Mouse (Mus musculus) stomach, embryonic 16.5 days (tissue): ENCODE results near the gene Adk. TPM values are rescaled to one million over a fixed set of nuclear protein-coding genes. Genes with fewer than 3 reads are reported as not detected.

Source experiments
- ATAC-seq: fragments of 200-750 bp; cut with Nextera tagmentation; 2 replicates; pipeline ENCODE4 v1.8.0; 2017; ENCODE audit warnings: moderate number of reproducible peaks, moderate TSS enrichment; ENCODE audit not compliant: insufficient read depth, low FRiP score
- H3K27ac ChIP-seq: fragments of 300-500 bp; sonication (generic); 2 replicates; pipeline ENCODE4 v1.5.1; 2014; ENCODE audit warnings: low read length
- H3K27me3 ChIP-seq: fragments of 300-500 bp; sonication (generic); 2 replicates; pipeline ENCODE4 v1.6.1; 2014; ENCODE audit warnings: low read length, control low read depth, mixed read lengths; ENCODE audit not compliant: control insufficient read depth, insufficient read depth
- H3K36me3 ChIP-seq: fragments of 300-500 bp; sonication (generic); 2 replicates; pipeline ENCODE4 v1.6.1; 2014; ENCODE audit warnings: low read length; ENCODE audit not compliant: control insufficient read depth, insufficient read depth
- H3K4me1 ChIP-seq: fragments of 300-500 bp; sonication (generic); 2 replicates; pipeline ENCODE4 v1.6.1; 2014; ENCODE audit warnings: low read length, control low read depth, mixed read lengths; ENCODE audit not compliant: control insufficient read depth, insufficient read depth
- H3K4me2 ChIP-seq: fragments of 300-500 bp; sonication (generic); 2 replicates; pipeline ENCODE4 v1.6.1; 2014; ENCODE audit warnings: low read depth, low read length, mixed read lengths
- H3K4me3 ChIP-seq: fragments of 300-500 bp; sonication (generic); replicated peaks from 2 replicates; pipeline ENCODE4 v1.5.1; 2014; ENCODE audit warnings: mild to moderate bottlenecking, low read length
- H3K9ac ChIP-seq: fragments of 300-500 bp; sonication (generic); 2 replicates; pipeline ENCODE4 v1.6.1; 2014; ENCODE audit warnings: low read length
- H3K9me3 ChIP-seq: fragments of 300-500 bp; sonication (generic); replicated peaks from 2 replicates; pipeline ENCODE4 v1.6.1; 2016; ENCODE audit warnings: low read length, control low read depth; ENCODE audit not compliant: control insufficient read depth
- WGBS: fragments of 180-500 bp; shearing (Covaris S2); extraction: QIAGEN DNeasy Blood & Tissue Kit; methylation state at CpG from one replicate; pipeline ENCODE4 v1.1.7; 2014; 5-methylcytosine and 5-hydroxymethylcytosine counted together
- polyA plus RNA-seq: library from polyadenylated mRNA; unstranded; fragments of >200 nt; fragmentation: Nextera tagmentation; extraction: Ambion mirVana; gene quantifications from 2 replicates; pipeline ENCODE4 v1.2.1, GENCODE M21; 2015

Gene Adk
- polyA plus RNA-seq, 1 experiment from 2014 or later, result 151 TPM

- WGBS, result 31% methylated on average over 11 of the region's 11 CpGs
- ATAC-seq, result no peak
- H3K9ac ChIP-seq, result peak overlapping the region; percentile 80; the same call in 1 of the 2 replicates
Measured at GRCm38 (mm10) chr14:21074398-21075320, 22.3 kb downstream of the Adk start.

GRCm38 (mm10) chr14:21075751-21076500, 23.6 kb downstream of the Adk start:
- Histone ChIP-seq H3K9ac (peak overlapping the region; percentile 80), H3K27me3 (no peaks in the 10 kb centered on the region), H3K4me2 (peak overlapping the region; percentile 86), H3K27ac (peak overlapping the region; percentile 87), H3K4me1 (peaks cover 21% of the 10 kb centered on the region; the same call in 1 of the 2 replicates), H3K9me3 (no peaks in the 10 kb centered on the region), H3K36me3 (no peaks in the 10 kb centered on the region), H3K4me3 (peak overlapping the region; percentile 71)
- under 1% methylated on average over 59 of the region's 59 CpGs for WGBS
- peak; percentile 98 for ATAC-seq

More at GRCm38 (mm10) chr14:21074398-21075320, 22.3 kb downstream of the Adk start:
- Histone ChIP-seq H3K4me2 (peak overlapping the region; percentile 86), H3K27ac (no peak overlapping the region; the same call in none of the 2 replicates), H3K4me3 (peak overlapping the region; percentile 71; the same call in 1 of the 2 replicates), H3K9me3 (no peaks in the 10 kb centered on the region), H3K27me3 (no peaks in the 10 kb centered on the region), H3K4me1 (peaks cover 17% of the 10 kb centered on the region; the same call in 1 of the 2 replicates), H3K36me3 (no peaks in the 10 kb centered on the region)

- Histone ChIP-seq H3K4me1 (peaks cover 21% of the 10 kb centered on the region; the same call in 1 of the 2 replicates), H3K4me2 (peak overlapping the region; percentile 86), H3K9me3 (no peaks in the 10 kb centered on the region), H3K9ac (peak overlapping the region; percentile 80), H3K27me3 (no peaks in the 10 kb centered on the region), H3K4me3 (peak overlapping the region; percentile 71), H3K27ac (0 out of 2 replicates have a peak overlapping the region, but pooled peaks have one; percentile 57), H3K36me3 (no peaks in the 10 kb centered on the region)
- peak; percentile 18; the same call in 1 of the 2 replicates for ATAC-seq
- WGBS, result 37% methylated on average over 7 of the region's 7 CpGs
Measured at GRCm38 (mm10) chr14:21076501-21077194, 24.3 kb downstream of the Adk start.

- Histone ChIP-seq H3K9me3 (no peaks in the 10 kb centered on the region), H3K9ac (no peak overlapping the region), H3K27me3 (no peaks in the 10 kb centered on the region), H3K4me2 (no peak overlapping the region), H3K4me3 (no peak overlapping the region), H3K4me1 (peaks cover 21% of the 10 kb centered on the region; the same call in 1 of the 2 replicates), H3K36me3 (no peaks in the 10 kb centered on the region), H3K27ac (no peak overlapping the region)
- no peak for ATAC-seq
- 74% methylated on average over 4 of the region's 4 CpGs for WGBS
Measured at GRCm38 (mm10) chr14:21077939-21078338, 25.6 kb downstream of the Adk start.

GRCm38 (mm10) chr14:21078511-21078910, 26.1 kb downstream of the Adk start:
- H3K4me1 ChIP-seq, result peaks cover 21% of the 10 kb centered on the region; the same call in 1 of the 2 replicates
- H3K27me3 ChIP-seq, result no peaks in the 10 kb centered on the region
- no peak overlapping the region for H3K4me2 ChIP-seq
- ATAC-seq, result no peak
- no peak overlapping the region for H3K27ac ChIP-seq
- no peak overlapping the region for H3K9ac ChIP-seq
- no peaks in the 10 kb centered on the region for H3K36me3 ChIP-seq
- no peak overlapping the region for H3K4me3 ChIP-seq
- H3K9me3 ChIP-seq, result no peaks in the 10 kb centered on the region

GRCm38 (mm10) chr14:21082823-21083222, 30.4 kb downstream of the Adk start:
- Histone ChIP-seq H3K9ac (no peak overlapping the region), H3K4me2 (no peak overlapping the region), H3K4me3 (no peak overlapping the region), H3K36me3 (no peaks in the 10 kb centered on the region), H3K4me1 (peaks cover 18% of the 10 kb centered on the region), H3K9me3 (no peaks in the 10 kb centered on the region), H3K27me3 (no peaks in the 10 kb centered on the region), H3K27ac (no peak overlapping the region)
- ATAC-seq, result no peak
- WGBS, result 51% methylated on average over 1 of the region's 1 CpGs

- H3K36me3 ChIP-seq, result no peaks in the 10 kb centered on the region
Measured at GRCm38 (mm10) chr14:21085666-21086065, 33.3 kb downstream of the Adk start.

GRCm38 (mm10) chr14:21086106-21086505, 33.7 kb downstream of the Adk start:
- no peak overlapping the region for H3K27ac ChIP-seq

More at GRCm38 (mm10) chr14:21085666-21086065, 33.3 kb downstream of the Adk start:
- WGBS, result 79% methylated on average over 5 of the region's 5 CpGs
- ATAC-seq, result no peak
- Histone ChIP-seq H3K27ac (no peak overlapping the region), H3K9me3 (no peaks in the 10 kb centered on the region), H3K4me3 (no peak overlapping the region), H3K4me2 (no peak overlapping the region), H3K4me1 (peaks cover 18% of the 10 kb centered on the region), H3K9ac (no peak overlapping the region), H3K27me3 (no peaks in the 10 kb centered on the region)

More at GRCm38 (mm10) chr14:21086106-21086505, 33.7 kb downstream of the Adk start:
- Histone ChIP-seq H3K9ac (no peak overlapping the region), H3K4me2 (no peak overlapping the region), H3K27me3 (no peaks in the 10 kb centered on the region), H3K36me3 (no peaks in the 10 kb centered on the region), H3K4me1 (peaks cover 18% of the 10 kb centered on the region), H3K4me3 (no peak overlapping the region), H3K9me3 (no peaks in the 10 kb centered on the region)
- 31% methylated on average over 2 of the region's 2 CpGs for WGBS
- ATAC-seq, result no peak
